Mouse (Mus musculus): Measurements from ENCODE around the gene Aldh18a1.

GRCm38 (mm10) chr19:40630606-40631005 lies 42.3 kb upstream of the Aldh18a1 start:
- no peak for TF ChIP-seq MAFK (IDR thresholded peaks at IDR 0.05; ENCODE audit: insufficient read depth, low read depth, low read length)
- no peak for TF ChIP-seq CHD2 (IDR thresholded peaks at IDR 0.05; ENCODE audit: low read depth, low read length)

All from ES-E14 (cell line).